Mouse (Mus musculus) heart, embryonic 13.5 days (tissue): ENCODE measurements around the gene Ctnna2. TPM values are rescaled to one million over a fixed set of nuclear protein-coding genes. Genes with fewer than 3 reads are reported as not detected.

Experiments
- ATAC-seq: fragments of 200-750 bp; cut with Nextera tagmentation; 2 replicates; pipeline ENCODE4 v1.8.0; 2017; ENCODE audit warnings: moderate TSS enrichment; ENCODE audit not compliant: insufficient number of reproducible peaks, low FRiP score, low TSS enrichment; ENCODE audit errors: extremely low read depth
- H3K27ac ChIP-seq: fragments of 300-500 bp; sonication (generic); replicated peaks from 2 replicates; pipeline ENCODE4 v1.5.1; 2015; ENCODE audit warnings: moderate library complexity, mild to moderate bottlenecking, inconsistent platforms
- H3K27me3 ChIP-seq: fragments of 300-500 bp; sonication (generic); replicated peaks from 2 replicates; pipeline ENCODE4 v1.6.1; 2015; ENCODE audit warnings: mild to moderate bottlenecking, inconsistent platforms
- H3K36me3 ChIP-seq: fragments of 300-500 bp; sonication (generic); 2 replicates; pipeline ENCODE4 v1.6.1; 2015; ENCODE audit warnings: mild to moderate bottlenecking, inconsistent platforms
- H3K4me1 ChIP-seq: fragments of 300-500 bp; sonication (generic); 2 replicates; pipeline ENCODE4 v1.6.1; 2015; ENCODE audit warnings: inconsistent platforms
- H3K4me2 ChIP-seq: fragments of 300-500 bp; sonication (generic); 2 replicates; pipeline ENCODE4 v1.6.1; 2015; ENCODE audit warnings: inconsistent platforms, mild to moderate bottlenecking, moderate library complexity
- H3K4me3 ChIP-seq: fragments of 300-500 bp; sonication (generic); 2 replicates; pipeline ENCODE4 v1.5.1; 2015; ENCODE audit warnings: moderate library complexity, mild to moderate bottlenecking, inconsistent platforms
- H3K9ac ChIP-seq: fragments of 300-500 bp; sonication (generic); 2 replicates; pipeline ENCODE4 v1.6.1; 2015; ENCODE audit warnings: inconsistent platforms, mild to moderate bottlenecking, moderate library complexity
- H3K9me3 ChIP-seq: fragments of 300-500 bp; sonication (generic); 2 replicates; pipeline ENCODE4 v1.6.1; 2016; ENCODE audit warnings: inconsistent platforms
- WGBS: fragments of 180-500 bp; shearing (Covaris S2); methylation state at CpG from one replicate; pipeline ENCODE4 v1.1.7; 2015; ENCODE audit warnings: mixed read lengths; 5-methylcytosine and 5-hydroxymethylcytosine counted together
- polyA plus RNA-seq: library from polyadenylated mRNA; unstranded; fragments of >200 nt; fragmentation: Nextera tagmentation; extraction: Ambion mirVana; gene quantifications from 2 replicates; pipeline ENCODE4 v1.2.1, GENCODE M21; 2015

Gene Ctnna2
- polyA plus RNA-seq, 1 experiment from 2014 or later, result 2.2 TPM

- Histone ChIP-seq H3K27ac (no peak overlapping the region), H3K9me3 (no peaks in the 10 kb centered on the region), H3K9ac (no peak overlapping the region), H3K4me1 (no peaks in the 10 kb centered on the region), H3K27me3 (no peaks in the 10 kb centered on the region), H3K4me2 (no peak overlapping the region), H3K36me3 (no peaks in the 10 kb centered on the region), H3K4me3 (no peak overlapping the region)
- WGBS, result 62% methylated on average over 2 of the region's 2 CpGs
- no peak for ATAC-seq
Measured at GRCm38 (mm10) chr6:77335537-77335936, 644.0 kb downstream of the Ctnna2 start.

- Histone ChIP-seq H3K4me3 (no peak overlapping the region), H3K36me3 (no peaks in the 10 kb centered on the region), H3K27ac (no peak overlapping the region), H3K9me3 (no peaks in the 10 kb centered on the region), H3K4me1 (no peaks in the 10 kb centered on the region), H3K4me2 (no peak overlapping the region), H3K27me3 (no peaks in the 10 kb centered on the region), H3K9ac (no peak overlapping the region)
- no peak for ATAC-seq
- WGBS, result 57% methylated on average over 3 of the region's 3 CpGs
Measured at GRCm38 (mm10) chr6:77324748-77325147, 654.8 kb downstream of the Ctnna2 start.

- H3K4me2 ChIP-seq, result no peak overlapping the region
- H3K4me3 ChIP-seq, result no peak overlapping the region
- 75% methylated on average over 1 of the region's 1 CpGs for WGBS
- no peak overlapping the region for H3K27ac ChIP-seq
- ATAC-seq, result no peak
- no peaks in the 10 kb centered on the region for H3K27me3 ChIP-seq
- H3K36me3 ChIP-seq, result no peaks in the 10 kb centered on the region
- no peaks in the 10 kb centered on the region for H3K4me1 ChIP-seq
- H3K9ac ChIP-seq, result no peak overlapping the region
- H3K9me3 ChIP-seq, result no peaks in the 10 kb centered on the region
Measured at GRCm38 (mm10) chr6:77324327-77324726, 655.2 kb downstream of the Ctnna2 start.

- WGBS, result 87% methylated on average over 3 of the region's 3 CpGs
- no peak overlapping the region for H3K9ac ChIP-seq
- H3K27me3 ChIP-seq, result no peaks in the 10 kb centered on the region
- no peaks in the 10 kb centered on the region for H3K4me1 ChIP-seq
- ATAC-seq, result no peak
- no peak overlapping the region for H3K4me3 ChIP-seq
- no peak overlapping the region for H3K4me2 ChIP-seq
- H3K9me3 ChIP-seq, result no peaks in the 10 kb centered on the region
- no peak overlapping the region for H3K27ac ChIP-seq
- no peaks in the 10 kb centered on the region for H3K36me3 ChIP-seq
Measured at GRCm38 (mm10) chr6:77306796-77307195, 672.7 kb downstream of the Ctnna2 start.

- no peak overlapping the region for H3K4me2 ChIP-seq
- H3K9me3 ChIP-seq, result no peaks in the 10 kb centered on the region
- no peak overlapping the region for H3K4me3 ChIP-seq
- H3K27me3 ChIP-seq, result no peaks in the 10 kb centered on the region
- WGBS, result 73% methylated on average over 1 of the region's 1 CpGs
- H3K36me3 ChIP-seq, result no peaks in the 10 kb centered on the region
- no peak for ATAC-seq
- no peak overlapping the region for H3K27ac ChIP-seq
- H3K9ac ChIP-seq, result no peak overlapping the region
- no peaks in the 10 kb centered on the region for H3K4me1 ChIP-seq
Measured at GRCm38 (mm10) chr6:77301305-77301704, 678.2 kb downstream of the Ctnna2 start.

- Histone ChIP-seq H3K4me3 (no peak overlapping the region), H3K27ac (no peak overlapping the region), H3K4me1 (no peaks in the 10 kb centered on the region), H3K36me3 (no peaks in the 10 kb centered on the region), H3K4me2 (no peak overlapping the region), H3K27me3 (no peaks in the 10 kb centered on the region), H3K9ac (no peak overlapping the region), H3K9me3 (no peaks in the 10 kb centered on the region)
- WGBS, result 55% methylated on average over 6 of the region's 6 CpGs
- no peak for ATAC-seq
Measured at GRCm38 (mm10) chr6:77291415-77291814, 688.1 kb downstream of the Ctnna2 start.

- Histone ChIP-seq H3K36me3 (no peaks in the 10 kb centered on the region), H3K4me2 (no peak overlapping the region), H3K4me1 (no peaks in the 10 kb centered on the region), H3K27ac (no peak overlapping the region), H3K4me3 (no peak overlapping the region), H3K27me3 (no peaks in the 10 kb centered on the region), H3K9ac (no peak overlapping the region), H3K9me3 (no peaks in the 10 kb centered on the region)
- ATAC-seq, result no peak
Measured at GRCm38 (mm10) chr6:77288402-77288801, 691.1 kb downstream of the Ctnna2 start.

GRCm38 (mm10) chr6:77286317-77286716 lies 693.2 kb downstream of the Ctnna2 start:
- 81% methylated on average over 5 of the region's 5 CpGs for WGBS
- Histone ChIP-seq H3K9ac (no peak overlapping the region), H3K4me1 (no peaks in the 10 kb centered on the region), H3K27ac (no peak overlapping the region), H3K9me3 (no peaks in the 10 kb centered on the region), H3K4me2 (no peak overlapping the region), H3K36me3 (no peaks in the 10 kb centered on the region), H3K4me3 (no peak overlapping the region), H3K27me3 (no peaks in the 10 kb centered on the region)
- no peak for ATAC-seq

GRCm38 (mm10) chr6:77278794-77279193 lies 700.7 kb downstream of the Ctnna2 start:
- H3K27ac ChIP-seq, result no peak overlapping the region
- no peak overlapping the region for H3K9ac ChIP-seq
- H3K4me2 ChIP-seq, result no peak overlapping the region
- no peaks in the 10 kb centered on the region for H3K9me3 ChIP-seq
- no peaks in the 10 kb centered on the region for H3K36me3 ChIP-seq
- H3K4me3 ChIP-seq, result no peak overlapping the region
- 77% methylated on average over 5 of the region's 5 CpGs for WGBS
- no peaks in the 10 kb centered on the region for H3K27me3 ChIP-seq
- no peaks in the 10 kb centered on the region for H3K4me1 ChIP-seq
- no peak for ATAC-seq

GRCm38 (mm10) chr6:77265163-77265562 lies 714.3 kb downstream of the Ctnna2 start:
- 61% methylated on average over 3 of the region's 3 CpGs for WGBS
- ATAC-seq, result no peak
- H3K27me3 ChIP-seq, result no peaks in the 10 kb centered on the region

GRCm38 (mm10) chr6:77257358-77258105 lies 722.0 kb downstream of the Ctnna2 start:
- Histone ChIP-seq H3K4me1 (peaks cover 4% of the 10 kb centered on the region; the same call in 1 of the 2 replicates), H3K4me2 (peak overlapping the region; percentile 38), H3K27ac (no peak overlapping the region), H3K9me3 (no peaks in the 10 kb centered on the region), H3K36me3 (no peaks in the 10 kb centered on the region), H3K4me3 (no peak overlapping the region), H3K27me3 (no peaks in the 10 kb centered on the region), H3K9ac (no peak overlapping the region)
- no peak for ATAC-seq
- WGBS, result 27% methylated on average over 7 of the region's 7 CpGs

More at GRCm38 (mm10) chr6:77265163-77265562, 714.3 kb downstream of the Ctnna2 start:
- no peak overlapping the region for H3K4me2 ChIP-seq
- no peak overlapping the region for H3K27ac ChIP-seq
- no peak overlapping the region for H3K9ac ChIP-seq
- no peaks in the 10 kb centered on the region for H3K36me3 ChIP-seq
- H3K4me1 ChIP-seq, result no peaks in the 10 kb centered on the region
- H3K9me3 ChIP-seq, result no peaks in the 10 kb centered on the region
- H3K4me3 ChIP-seq, result no peak overlapping the region

GRCm38 (mm10) chr6:77256348-77256747 lies 723.2 kb downstream of the Ctnna2 start:
- no peaks in the 10 kb centered on the region for H3K27me3 ChIP-seq
- H3K36me3 ChIP-seq, result no peaks in the 10 kb centered on the region
- H3K27ac ChIP-seq, result no peak overlapping the region
- H3K4me1 ChIP-seq, result peaks cover 4% of the 10 kb centered on the region; the same call in 1 of the 2 replicates
- no peak overlapping the region for H3K4me2 ChIP-seq
- no peak overlapping the region for H3K9ac ChIP-seq
- WGBS, result 80% methylated on average over 4 of the region's 4 CpGs
- H3K4me3 ChIP-seq, result no peak overlapping the region
- no peaks in the 10 kb centered on the region for H3K9me3 ChIP-seq
- ATAC-seq, result no peak
